1 mouse cellular context compared by ENCODE assay signal in genomic region chr12:88984375-88984774, GRCm38 (mm10).
TF ChIP-seq lines count a peak whose summit lies in the region.

No protein-coding gene starts in this region.

TF ChIP-seq in MEL, 35 proteins besides CTCF, POLR2A, EP300 and RAD21 (continued from another document):
- TF ChIP-seq UBTF (IDR thresholded peaks at IDR 0.05; ENCODE audit: borderline replicate concordance, insufficient read depth, low read depth, low read length) (no peak; the same call in 1 of the 2 replicates), MEF2A (IDR thresholded peaks at IDR 0.05; ENCODE audit: extremely low read depth, insufficient replicate concordance, low read depth, low read length, poor library complexity, severe bottlenecking) (peak; percentile 58; the same call in 1 of the 2 replicates)
TF ChIP-seq in MEL: peak in this region for 14.
